Mouse (Mus musculus) intestine, embryonic 14.5 days (tissue): Measurements from ENCODE around the gene Cped1. TPM values are rescaled to one million over a fixed set of nuclear protein-coding genes. Genes with fewer than 3 reads are reported as not detected.

ENCODE experiments used
- ATAC-seq: fragments of 200-750 bp; cut with Nextera tagmentation; replicated peaks from 2 replicates; pipeline ENCODE4 v1.8.0; 2017; ENCODE audit warnings: low read depth, moderate number of reproducible peaks, moderate TSS enrichment, moderate library complexity; ENCODE audit not compliant: low FRiP score, low TSS enrichment
- DNase-seq: peaks from one replicate; pipeline ENCODE4 v3.0.0-alpha.2; 2018; ENCODE audit warnings: low spot score
- H3K27ac ChIP-seq: fragments of 300-500 bp; sonication (generic); 2 replicates; pipeline ENCODE4 v1.5.1; 2014; ENCODE audit warnings: low read depth, mild to moderate bottlenecking, control low read depth
- H3K27me3 ChIP-seq: fragments of 300-500 bp; sonication (generic); replicated peaks from 2 replicates; pipeline ENCODE4 v1.6.1; 2014; ENCODE audit warnings: low read length, control low read depth; ENCODE audit not compliant: control insufficient read depth, insufficient read depth
- H3K36me3 ChIP-seq: fragments of 300-500 bp; sonication (generic); 2 replicates; pipeline ENCODE4 v1.6.1; 2014; ENCODE audit warnings: low read length, control low read depth; ENCODE audit not compliant: control insufficient read depth, insufficient read depth
- H3K4me1 ChIP-seq: fragments of 300-500 bp; sonication (generic); replicated peaks from 2 replicates; pipeline ENCODE4 v1.6.1; 2014; ENCODE audit warnings: low read length, control low read depth, mixed read lengths; ENCODE audit not compliant: control insufficient read depth, insufficient read depth
- H3K4me2 ChIP-seq: fragments of 300-500 bp; sonication (generic); 2 replicates; pipeline ENCODE4 v1.6.1; 2014; ENCODE audit warnings: low read length
- H3K4me3 ChIP-seq: fragments of 300-500 bp; sonication (generic); 2 replicates; pipeline ENCODE4 v1.5.1; 2014; ENCODE audit warnings: low read depth, low read length, control low read depth, mixed read lengths
- H3K9ac ChIP-seq: fragments of 300-500 bp; sonication (generic); 2 replicates; pipeline ENCODE4 v1.6.1; 2014; ENCODE audit warnings: mild to moderate bottlenecking, low read length
- H3K9me3 ChIP-seq: fragments of 300-500 bp; sonication (generic); 2 replicates; pipeline ENCODE4 v1.6.1; 2016; ENCODE audit warnings: low read length, control low read depth; ENCODE audit not compliant: control insufficient read depth
- WGBS: fragments of 180-500 bp; shearing (Covaris S2); extraction: QIAGEN DNeasy Blood & Tissue Kit; methylation state at CpG from one replicate; pipeline ENCODE4 v1.1.7; 2014; 5-methylcytosine and 5-hydroxymethylcytosine counted together
- polyA plus RNA-seq: library from polyadenylated mRNA; unstranded; fragments of >200 nt; fragmentation: Nextera tagmentation; extraction: Ambion mirVana; gene quantifications from 2 replicates; pipeline ENCODE4 v1.2.1, GENCODE M21; 2014

Gene Cped1
- polyA plus RNA-seq, 1 experiment from 2014 or later: 35.5 TPM

DNA sequence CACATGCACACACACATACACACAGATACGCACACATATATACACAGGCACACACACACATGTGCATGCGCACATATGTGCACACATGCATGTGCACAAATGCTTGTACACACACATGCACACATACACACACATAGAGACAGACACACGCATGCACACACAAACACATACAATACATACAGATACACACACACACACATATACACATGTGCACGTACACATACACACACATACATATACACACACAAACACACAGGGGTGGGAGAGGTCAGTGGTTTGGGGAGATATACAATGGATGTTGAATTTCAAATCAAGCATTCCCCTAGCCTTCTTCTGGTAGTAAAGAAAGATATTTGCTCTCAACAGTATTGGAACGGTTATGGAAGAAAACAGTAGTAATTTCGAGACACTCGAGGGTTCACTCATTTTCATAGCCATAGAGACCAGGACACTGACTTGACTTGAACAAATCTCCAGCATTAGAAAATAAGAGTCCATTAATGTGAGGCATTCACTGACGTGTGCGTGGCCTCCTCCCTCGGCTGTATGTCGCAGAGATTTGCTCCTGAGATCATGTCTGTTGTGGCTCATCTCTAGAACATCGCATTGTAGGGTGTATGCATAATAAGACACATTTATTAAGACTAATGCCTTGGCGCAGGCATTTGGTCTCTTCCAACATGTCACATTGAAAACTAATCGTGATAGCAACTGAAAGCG is 85.0 kb downstream of the Cped1 start:
- peak overlapping the region; percentile 9 for H3K4me2 ChIP-seq
- no peaks in the 10 kb centered on the region for H3K9me3 ChIP-seq
- DNase-seq: peak; percentile 35
- H3K4me3 ChIP-seq: no peak overlapping the region
- WGBS: 73% methylated on average over 15 of the region's 15 CpGs
- no peak overlapping the region for H3K9ac ChIP-seq
- no peak for ATAC-seq
- H3K27me3 ChIP-seq: no peaks in the 10 kb centered on the region
- H3K27ac ChIP-seq: no peak overlapping the region
- H3K36me3 ChIP-seq: 0 out of 2 replicates have a peak, but pooled peaks cover 2% of the 10 kb centered on the region
- peaks cover 13% of the 10 kb centered on the region; the same call in 1 of the 2 replicates for H3K4me1 ChIP-seq

DNA sequence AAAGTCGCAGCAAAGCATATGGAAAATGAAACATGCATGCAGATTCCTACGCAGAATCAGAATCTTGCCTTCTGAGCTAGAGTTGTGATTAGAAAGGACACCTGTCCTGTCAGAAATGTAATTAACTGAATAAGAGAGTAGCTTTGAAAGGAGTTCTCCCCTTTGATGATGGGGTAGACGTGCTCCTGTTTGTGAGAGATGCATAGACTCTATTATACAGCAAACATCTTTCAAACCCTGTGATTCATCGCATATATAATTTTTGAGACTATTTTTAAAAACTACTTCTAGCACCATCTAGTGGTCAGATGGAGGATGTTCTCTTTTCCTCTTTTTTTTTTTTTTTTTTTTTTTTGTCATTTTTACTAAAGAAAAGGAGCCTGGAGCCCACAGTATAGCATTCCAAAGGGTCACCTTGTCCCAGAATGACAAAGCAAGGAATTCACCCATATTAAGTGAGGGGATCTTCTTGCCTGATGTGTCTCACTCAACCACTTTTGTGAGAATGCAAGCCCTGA is 85.7 kb downstream of the Cped1 start:
- 26% methylated on average over 4 of the region's 4 CpGs for WGBS
- no peaks in the 10 kb centered on the region for H3K9me3 ChIP-seq
- H3K4me2 ChIP-seq: peak overlapping the region; percentile 9
- H3K9ac ChIP-seq: no peak overlapping the region
- ATAC-seq (no peak), DNase-seq (no peak)
- H3K4me1 ChIP-seq: peaks cover 13% of the 10 kb centered on the region; the same call in 1 of the 2 replicates
- 0 out of 2 replicates have a peak, but pooled peaks cover 2% of the 10 kb centered on the region for H3K36me3 ChIP-seq
- no peaks in the 10 kb centered on the region for H3K27me3 ChIP-seq
- no peak overlapping the region for H3K4me3 ChIP-seq
- no peak overlapping the region for H3K27ac ChIP-seq

DNA sequence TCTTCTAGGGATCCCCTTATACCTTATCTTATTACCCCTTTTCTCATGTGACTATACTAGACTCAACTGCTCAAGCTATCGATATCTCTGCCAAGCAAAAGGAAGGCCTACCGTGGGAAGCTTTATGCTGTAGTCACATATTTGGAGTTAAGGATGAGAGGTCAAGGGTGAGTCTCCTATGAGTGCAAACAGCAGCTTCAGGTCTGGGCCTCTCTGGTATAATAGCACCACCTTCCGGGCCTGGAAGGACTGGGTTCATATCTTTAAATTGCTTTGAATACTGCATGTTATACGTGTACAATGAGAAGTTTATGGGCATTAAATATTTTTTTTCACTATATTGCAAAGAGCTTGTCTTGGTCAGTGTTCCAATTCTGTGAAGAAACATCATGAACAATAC is 87.0 kb downstream of the Cped1 start:
- no peak overlapping the region for H3K9ac ChIP-seq

DNA sequence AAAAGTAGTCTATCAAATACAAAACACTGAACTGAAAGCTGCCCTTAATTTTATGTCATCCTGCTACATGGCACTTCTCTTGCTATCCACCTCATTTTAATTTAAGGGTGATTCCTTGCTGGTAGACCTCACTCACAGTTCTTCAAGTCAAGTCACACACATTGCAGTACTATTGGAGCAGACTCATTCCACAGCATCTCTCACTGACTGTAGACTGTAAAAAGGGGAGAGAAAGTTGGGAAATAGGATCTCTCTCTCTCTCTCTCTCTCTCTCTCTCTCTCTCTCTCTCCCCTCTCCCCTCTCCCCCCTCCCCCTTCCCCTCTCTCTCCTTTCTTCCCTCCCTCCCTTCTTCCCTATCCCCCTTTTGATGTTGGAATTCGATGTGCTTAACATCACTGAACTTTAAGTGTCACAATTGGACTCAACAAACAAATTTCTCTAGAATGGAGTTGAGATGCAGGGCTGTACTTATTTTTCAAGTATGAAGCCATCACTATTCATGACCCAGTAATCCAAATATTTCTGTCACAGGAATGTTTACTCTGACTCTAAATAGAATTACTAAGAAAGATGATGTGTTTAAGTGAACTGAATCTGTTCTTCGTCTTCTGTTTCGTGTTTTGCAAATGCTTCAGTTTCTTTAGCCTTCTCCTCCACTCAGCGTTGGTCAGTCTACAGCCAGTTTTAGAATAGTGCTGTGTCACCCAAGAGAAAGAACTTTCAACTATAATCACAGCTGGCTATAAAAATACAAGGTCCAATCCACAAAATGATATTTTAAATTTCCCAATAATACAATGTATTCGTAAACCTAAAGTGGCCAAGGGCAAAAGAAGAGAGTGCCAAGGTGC is 88.7 kb downstream of the Cped1 start:
- WGBS: 36% methylated on average over 5 of the region's 5 CpGs
- ATAC-seq: peak; percentile 61
- DNase-seq: peak; percentile 29
- Histone ChIP-seq H3K4me2 (no peak overlapping the region), H3K27me3 (no peaks in the 10 kb centered on the region), H3K9me3 (no peaks in the 10 kb centered on the region), H3K27ac (peak overlapping the region; percentile 68; the same call in 1 of the 2 replicates), H3K36me3 (0 out of 2 replicates have a peak, but pooled peaks cover 2% of the 10 kb centered on the region), H3K9ac (no peak overlapping the region), H3K4me1 (peaks cover 13% of the 10 kb centered on the region; the same call in 1 of the 2 replicates), H3K4me3 (no peak overlapping the region)

More for the DNA sequence above, 87.0 kb downstream of the Cped1 start:
- Histone ChIP-seq H3K27ac (no peak overlapping the region), H3K27me3 (no peaks in the 10 kb centered on the region), H3K4me2 (no peak overlapping the region), H3K36me3 (0 out of 2 replicates have a peak, but pooled peaks cover 2% of the 10 kb centered on the region), H3K4me1 (peaks cover 13% of the 10 kb centered on the region; the same call in 1 of the 2 replicates), H3K4me3 (no peak overlapping the region), H3K9me3 (no peaks in the 10 kb centered on the region)
- 67% methylated on average over 4 of the region's 4 CpGs for WGBS
- DNase-seq: peak; percentile 48
- no peak for ATAC-seq

DNA sequence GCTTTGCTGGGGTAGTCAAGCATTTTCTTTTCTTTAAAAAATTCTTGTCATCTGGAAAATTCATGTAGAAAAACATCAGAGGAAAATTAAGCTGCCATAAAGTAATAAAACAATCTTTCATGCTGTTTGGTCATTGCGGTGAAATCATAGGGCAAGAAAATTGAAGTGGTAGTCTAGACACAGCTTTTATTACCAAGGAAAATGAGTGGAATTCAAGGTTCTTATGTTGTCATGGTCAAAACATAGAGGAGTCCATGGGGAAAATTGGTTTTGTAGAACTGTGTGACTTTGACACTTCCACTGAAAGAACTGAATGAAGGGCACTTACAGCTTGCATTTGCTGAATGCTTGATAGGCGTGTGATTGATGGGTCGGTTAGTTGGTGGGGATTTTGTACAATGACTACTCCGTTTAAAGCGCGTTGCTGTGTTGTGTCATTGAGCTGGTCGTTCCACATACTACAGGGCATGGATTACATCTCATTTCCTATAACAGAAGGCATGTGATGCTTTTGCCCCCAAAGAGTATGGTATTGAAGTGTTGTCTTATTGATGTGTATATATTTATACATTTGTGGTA is 93.1 kb downstream of the Cped1 start:
- DNase-seq (peak; percentile 41), ATAC-seq (no peak)
- no peak overlapping the region for H3K4me3 ChIP-seq
- H3K36me3 ChIP-seq: no peaks in the 10 kb centered on the region
- WGBS: 83% methylated on average over 7 of the region's 7 CpGs
- peaks cover 8% of the 10 kb centered on the region; the same call in 1 of the 2 replicates for H3K4me1 ChIP-seq
- no peaks in the 10 kb centered on the region for H3K27me3 ChIP-seq
- no peak overlapping the region for H3K9ac ChIP-seq
- H3K4me2 ChIP-seq: no peak overlapping the region
- H3K9me3 ChIP-seq: no peaks in the 10 kb centered on the region
- no peak overlapping the region for H3K27ac ChIP-seq

DNA sequence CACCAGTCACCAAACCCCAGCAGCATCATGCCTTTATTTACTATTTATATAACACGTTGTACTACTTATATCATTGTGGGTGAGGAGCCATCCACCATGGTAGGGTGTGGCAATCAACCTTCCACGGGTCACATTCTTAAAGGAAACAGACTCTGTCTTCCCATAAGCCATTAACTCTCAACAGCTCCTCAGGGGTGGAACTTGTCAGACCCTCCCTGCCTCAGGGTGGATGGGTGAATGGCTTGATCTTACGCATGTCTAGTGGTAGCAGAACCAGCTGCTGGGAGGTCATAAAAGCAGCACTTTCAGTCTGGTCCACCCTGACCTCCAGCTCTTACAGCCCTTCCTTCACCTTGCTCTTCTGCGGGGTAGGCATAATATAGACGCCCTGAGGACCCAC is 100.3 kb downstream of the Cped1 start:
- Histone ChIP-seq H3K27me3 (no peaks in the 10 kb centered on the region), H3K36me3 (peaks cover 8% of the 10 kb centered on the region; the same call in 1 of the 2 replicates), H3K9me3 (no peaks in the 10 kb centered on the region), H3K27ac (no peak overlapping the region), H3K4me1 (no peaks in the 10 kb centered on the region), H3K4me2 (no peak overlapping the region), H3K9ac (no peak overlapping the region), H3K4me3 (no peak overlapping the region)
- 72% methylated on average over 5 of the region's 5 CpGs for WGBS
- DNase-seq: no peak
- ATAC-seq: no peak

DNA sequence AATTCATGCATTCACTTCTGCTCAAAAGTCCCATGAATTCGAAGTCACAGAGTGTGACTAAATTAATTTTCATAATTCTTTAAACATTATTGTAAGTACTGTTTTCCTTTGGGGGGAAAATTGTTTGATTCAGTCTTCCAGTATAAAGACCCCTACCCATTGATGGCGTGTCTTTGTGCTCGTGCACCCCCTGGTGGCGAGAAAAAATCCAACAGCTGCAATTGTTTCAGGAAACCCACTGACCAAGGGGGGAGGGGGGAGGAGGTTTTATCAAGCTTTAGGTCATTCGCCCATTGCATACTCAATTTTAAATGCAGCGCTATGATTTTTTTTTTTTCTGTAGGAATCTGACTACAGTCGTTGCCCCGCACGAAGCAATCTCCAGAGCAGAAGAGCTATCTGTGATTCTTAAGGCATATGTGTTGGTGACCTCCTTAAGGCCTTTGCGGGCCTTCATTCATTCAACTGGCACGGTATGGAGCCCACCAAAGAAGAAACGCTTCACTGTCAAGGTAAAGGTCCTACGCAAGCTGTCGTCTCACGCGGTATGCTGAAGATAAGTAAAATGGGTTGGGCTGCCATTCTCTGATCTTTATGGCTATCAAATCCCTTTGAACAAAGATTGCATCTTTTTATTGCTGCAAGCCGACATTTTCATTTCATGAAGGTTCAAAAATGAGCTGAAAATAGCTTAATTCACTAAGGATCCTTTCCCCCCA is 102.8 kb downstream of the Cped1 start:
- Histone ChIP-seq H3K9ac (no peak overlapping the region), H3K9me3 (no peaks in the 10 kb centered on the region), H3K36me3 (peaks cover 8% of the 10 kb centered on the region; the same call in 1 of the 2 replicates), H3K27ac (no peak overlapping the region), H3K4me1 (no peaks in the 10 kb centered on the region), H3K27me3 (no peaks in the 10 kb centered on the region), H3K4me3 (no peak overlapping the region), H3K4me2 (no peak overlapping the region)
- ATAC-seq (peak; percentile 36; the same call in 1 of the 2 replicates), DNase-seq (peak; percentile 80)
- 53% methylated on average over 17 of the region's 17 CpGs for WGBS

DNA sequence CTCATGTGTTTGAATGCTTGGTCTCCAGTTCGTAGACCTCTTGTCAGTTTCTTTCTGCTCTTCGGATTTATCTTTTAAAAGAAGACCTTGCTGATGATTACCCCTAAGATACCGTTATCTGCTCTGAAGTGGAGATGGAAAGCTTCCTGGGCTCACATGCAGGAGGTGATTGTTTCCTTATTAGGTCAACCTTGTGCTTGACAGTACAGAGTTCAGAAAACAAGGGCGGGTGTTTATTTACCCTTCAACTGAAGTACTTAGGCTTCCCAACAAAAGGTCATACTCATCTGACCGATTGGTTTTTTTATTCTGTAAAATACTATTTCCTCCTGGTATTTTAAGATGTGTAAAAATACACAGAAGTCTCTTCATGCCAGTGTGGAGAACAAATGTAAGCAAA is 106.1 kb downstream of the Cped1 start:
- no peak for DNase-seq
- no peak for ATAC-seq
- no peak overlapping the region for H3K4me3 ChIP-seq
- H3K4me1 ChIP-seq: peaks cover 3% of the 10 kb centered on the region; the same call in 1 of the 2 replicates
- no peaks in the 10 kb centered on the region for H3K27me3 ChIP-seq
- H3K36me3 ChIP-seq: peaks cover 8% of the 10 kb centered on the region; the same call in 1 of the 2 replicates
- no peak overlapping the region for H3K4me2 ChIP-seq
- no peak overlapping the region for H3K27ac ChIP-seq
- no peaks in the 10 kb centered on the region for H3K9me3 ChIP-seq
- no peak overlapping the region for H3K9ac ChIP-seq
- 59% methylated on average over 5 of the region's 5 CpGs for WGBS
